Comparison of ENCODE assay signal across 9 mouse cellular contexts in the genomic region with DNA sequence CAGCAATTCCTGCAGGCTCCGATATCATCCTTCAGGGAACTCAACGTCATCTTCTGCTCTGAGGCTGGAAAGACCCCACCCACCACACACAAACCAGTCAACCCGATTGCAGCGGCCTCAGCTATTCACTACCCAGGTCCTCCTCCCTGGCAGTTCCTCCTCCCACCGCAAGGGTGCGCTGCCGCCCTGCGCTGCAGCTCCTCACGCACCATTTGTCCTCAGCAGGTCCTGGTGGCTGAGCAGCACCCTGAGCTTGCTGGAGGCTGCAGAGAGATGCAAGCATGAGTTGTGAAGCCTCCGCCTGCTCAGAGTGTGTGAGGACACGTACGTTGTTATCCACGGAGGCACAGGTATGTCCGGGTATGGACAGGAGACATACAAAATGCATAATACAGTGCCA. TPM values are rescaled to one million over a fixed set of nuclear protein-coding genes. Genes with fewer than 3 reads are reported as not detected.
DNase-seq lines count a peak whose midpoint lies in the region; ATAC-seq lines count a peak whose summit lies in the region.
"Had no signal": no experiment of that assay in that cellular context is flagged by ENCODE, and none has a peak within 500 bp of the region (broad histone marks: within the 10 kb centered on the region; RNA-seq: fewer than 3 reads in every experiment).

No protein-coding gene starts in this region.

- no peaks in the 10 kb centered on the region for H3K4me1 ChIP-seq in forebrain, embryonic 14.5 days (ENCODE audit: control insufficient read depth, insufficient read depth, low read length)

- intact Hi-C loops in heart, postnatal 25 days (cut with DNase I), result loop anchor here (5.0 kb wide), 1 partner anchor 239 kb away; no protein-coding TSS in a partner anchor

- peak; percentile 28 for DNase-seq in MN1 (ENCODE audit: low spot score)
- DNase-seq in c-Kit-positive CD71-positive TER-119-negative erythroid progenitor cells, embryonic 14.5 days (ENCODE audit: low read depth), result peak; percentile 46
- peak; percentile 50 for DNase-seq in forebrain, embryonic 14.5 days (ENCODE audit: low spot score)
- DNase-seq in heart, postnatal 25 days (ENCODE audit: low spot score), result peak; percentile 32
- peak; percentile 57 to 67 for DNase-seq in layer of hippocampus, postnatal 10 days (ENCODE audit: low spot score in 2 of 2)
- DNase-seq in lung, postnatal 36 days, result peak; percentile 82
- peak; percentile 61 for DNase-seq in right cerebral cortex, postnatal 25 days
- peak; percentile 51 for DNase-seq in yolk sac, embryonic 10.5 days (ENCODE audit: low spot score)

- no peak overlapping the region for H3K9ac ChIP-seq in forebrain, embryonic 14.5 days (ENCODE audit: low read length)

- no peaks in the 10 kb centered on the region for H3K27me3 ChIP-seq in forebrain, embryonic 14.5 days (replicated peaks; ENCODE audit: control insufficient read depth, insufficient read depth, low read length)

- no peaks in the 10 kb centered on the region for H3K36me3 ChIP-seq in forebrain, embryonic 14.5 days (ENCODE audit: control insufficient read depth, insufficient read depth, low read length)

- no peak overlapping the region for H3K4me2 ChIP-seq in forebrain, embryonic 14.5 days (ENCODE audit: low read length)

- no peaks in the 10 kb centered on the region for H3K9me3 ChIP-seq in forebrain, embryonic 14.5 days (replicated peaks; ENCODE audit: control insufficient read depth, low read length)

- WGBS in forebrain, embryonic 14.5 days, result 22% methylated on average over 14 of the region's 14 CpGs

- ATAC-seq in forebrain, embryonic 14.5 days, result peak; percentile 61; the same call in 1 of the 2 replicates

- no peak overlapping the region for H3K27ac ChIP-seq in forebrain, embryonic 14.5 days (ENCODE audit: low read depth, low read length)
- H3K27ac ChIP-seq: macrophage had no signal

- no peak overlapping the region for H3K4me3 ChIP-seq in forebrain, embryonic 14.5 days (ENCODE audit: low read depth, low read length)

RNA-seq across cellular contexts. Expression of a gene that starts 1.9 kb away (rescaled TPM):
- not detected in 2 replicates for polyA plus RNA-seq in forebrain, embryonic 14.5 days (2014; fragmentation: Nextera tagmentation; extraction: Ambion mirVana)
- total RNA-seq in heart, postnatal 25 days (2021), result under 1 TPM; 0.65 to 0.67 TPM
- not detected for total RNA-seq in layer of hippocampus, postnatal 10 days (2021)
- polyA plus RNA-seq: macrophage had no signal

RNA-seq across cellular contexts. Expression of a gene that starts 24.6 kb away (rescaled TPM):
- polyA plus RNA-seq in forebrain, embryonic 14.5 days (2014; fragmentation: Nextera tagmentation; extraction: Ambion mirVana), result 0.08 and 0.15 TPM in 2 replicates
- under 1 TPM; 0.29 to 0.59 TPM for total RNA-seq in heart, postnatal 25 days (2021)
- total RNA-seq in layer of hippocampus, postnatal 10 days (2021), result not detected
- polyA plus RNA-seq: macrophage had no signal

RNA-seq across cellular contexts. Expression of a gene that starts 30.2 kb away (rescaled TPM):
- polyA plus RNA-seq in forebrain, embryonic 14.5 days (2014; fragmentation: Nextera tagmentation; extraction: Ambion mirVana), result not detected in 2 replicates
- total RNA-seq in heart, postnatal 25 days (2021), result under 1 TPM; 0.22 to 0.42 TPM
- total RNA-seq in layer of hippocampus, postnatal 10 days (2021), result not detected

RNA-seq across cellular contexts. Expression of a gene that starts 42.5 kb away (rescaled TPM):
- polyA plus RNA-seq in forebrain, embryonic 14.5 days (2014; fragmentation: Nextera tagmentation; extraction: Ambion mirVana), result 51.8 and 52.1 TPM in 2 replicates
- total RNA-seq in heart, postnatal 25 days (2021), result 10 to 100 TPM; 19.1 to 19.3 TPM
- total RNA-seq in layer of hippocampus, postnatal 10 days (2021), result 10 to 100 TPM; 31.5 to 34.4 TPM

RNA-seq across cellular contexts. Expression of a gene that starts 46.4 kb away (rescaled TPM):
- 13.1 and 13.2 TPM in 2 replicates for polyA plus RNA-seq in forebrain, embryonic 14.5 days (2014; fragmentation: Nextera tagmentation; extraction: Ambion mirVana)
- 1 to 10 TPM in 1 of 2 experiments, not detected in 1; 2.2 TPM for total RNA-seq in heart, postnatal 25 days (2021)
- 10 to 100 TPM; 23.0 to 24.6 TPM for total RNA-seq in layer of hippocampus, postnatal 10 days (2021)

Comparison
In these comparisons a context has a peak if more than half of its experiments do, and no peak if none do; other contexts are left out.
1. DNase-seq: peak in every context shown above with its lines; median percentile 82 in lung, postnatal 36 days; 62 in layer of hippocampus, postnatal 10 days; 61 in right cerebral cortex, postnatal 25 days; 51 in yolk sac, embryonic 10.5 days; 50 in forebrain, embryonic 14.5 days; 46 in c-Kit-positive CD71-positive TER-119-negative erythroid progenitor cells, embryonic 14.5 days; 32 in heart, postnatal 25 days; 28 in MN1.